Mouse (Mus musculus): ENCODE results near the gene Gstm5. TPM values are rescaled to one million over a fixed set of nuclear protein-coding genes. Genes with fewer than 3 reads are reported as not detected.

The Gstm5 gene
- polyA plus RNA-seq, 1 experiment from 2014 or later: 124 TPM

DNA sequence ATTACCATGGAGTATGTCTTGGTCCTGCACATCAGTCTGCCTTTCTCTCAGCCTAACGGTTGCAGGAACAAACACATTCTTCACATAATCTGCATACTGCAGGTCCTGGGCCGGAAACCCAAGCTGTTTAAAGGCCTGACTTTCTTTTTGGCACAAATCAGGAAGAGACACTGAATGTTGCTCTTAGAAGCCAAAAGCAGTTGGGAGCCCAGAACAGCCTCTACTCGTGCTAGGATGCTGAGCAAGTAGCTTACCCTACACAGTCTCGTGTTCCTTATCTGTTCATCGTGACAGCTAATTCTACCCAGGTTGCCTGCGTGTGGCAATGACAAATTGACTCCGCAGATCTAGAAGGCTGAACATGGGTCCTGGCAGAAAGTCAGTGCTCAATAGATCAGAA lies 44.9 kb downstream of the Gstm5 start:
- WGBS (ENCODE audit: insufficient replicate concordance): 54% methylated on average over 7 of the region's 7 CpGs
- no peak overlapping the region for H3K4me3 ChIP-seq
- no peak for ATAC-seq
- no peaks in the 10 kb centered on the region for H3K27me3 ChIP-seq (replicated peaks)
- H3K9ac ChIP-seq: no peak overlapping the region
- peaks cover 7% of the 10 kb centered on the region; the same call in 1 of the 2 replicates for H3K4me1 ChIP-seq
- H3K4me2 ChIP-seq: no peak overlapping the region
- H3K36me3 ChIP-seq: no peaks in the 10 kb centered on the region
- H3K27ac ChIP-seq: no peak overlapping the region
- no peaks in the 10 kb centered on the region for H3K9me3 ChIP-seq (replicated peaks)

DNA sequence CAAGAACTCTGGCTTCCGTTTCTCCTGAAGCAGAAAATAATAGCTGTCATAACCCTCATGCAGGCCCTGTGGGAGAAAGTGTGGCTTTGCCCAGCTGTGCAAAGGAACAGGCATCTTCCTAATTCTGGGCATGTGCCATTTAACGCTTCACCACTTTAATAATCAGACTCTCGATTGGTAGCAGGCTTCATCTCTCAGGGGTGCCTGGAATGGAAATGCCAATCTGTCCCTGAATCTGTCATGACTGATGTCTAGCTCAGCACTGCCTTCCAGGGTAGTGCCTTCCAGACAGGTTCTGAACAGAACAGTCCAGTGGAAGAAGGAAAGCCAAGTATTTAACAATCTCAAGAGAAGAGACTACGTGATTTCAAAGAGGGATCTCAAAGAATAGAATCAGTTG lies 45.6 kb downstream of the Gstm5 start:
- no peaks in the 10 kb centered on the region for H3K27me3 ChIP-seq (replicated peaks)
- no peak overlapping the region for H3K9ac ChIP-seq
- 68% methylated on average over 4 of the region's 4 CpGs for WGBS (ENCODE audit: insufficient replicate concordance)
- no peaks in the 10 kb centered on the region for H3K9me3 ChIP-seq (replicated peaks)
- H3K4me1 ChIP-seq: peaks cover 7% of the 10 kb centered on the region; the same call in 1 of the 2 replicates
- H3K27ac ChIP-seq: no peak overlapping the region
- no peak for ATAC-seq
- no peak overlapping the region for H3K4me3 ChIP-seq
- H3K4me2 ChIP-seq: no peak overlapping the region
- H3K36me3 ChIP-seq: no peaks in the 10 kb centered on the region

DNA sequence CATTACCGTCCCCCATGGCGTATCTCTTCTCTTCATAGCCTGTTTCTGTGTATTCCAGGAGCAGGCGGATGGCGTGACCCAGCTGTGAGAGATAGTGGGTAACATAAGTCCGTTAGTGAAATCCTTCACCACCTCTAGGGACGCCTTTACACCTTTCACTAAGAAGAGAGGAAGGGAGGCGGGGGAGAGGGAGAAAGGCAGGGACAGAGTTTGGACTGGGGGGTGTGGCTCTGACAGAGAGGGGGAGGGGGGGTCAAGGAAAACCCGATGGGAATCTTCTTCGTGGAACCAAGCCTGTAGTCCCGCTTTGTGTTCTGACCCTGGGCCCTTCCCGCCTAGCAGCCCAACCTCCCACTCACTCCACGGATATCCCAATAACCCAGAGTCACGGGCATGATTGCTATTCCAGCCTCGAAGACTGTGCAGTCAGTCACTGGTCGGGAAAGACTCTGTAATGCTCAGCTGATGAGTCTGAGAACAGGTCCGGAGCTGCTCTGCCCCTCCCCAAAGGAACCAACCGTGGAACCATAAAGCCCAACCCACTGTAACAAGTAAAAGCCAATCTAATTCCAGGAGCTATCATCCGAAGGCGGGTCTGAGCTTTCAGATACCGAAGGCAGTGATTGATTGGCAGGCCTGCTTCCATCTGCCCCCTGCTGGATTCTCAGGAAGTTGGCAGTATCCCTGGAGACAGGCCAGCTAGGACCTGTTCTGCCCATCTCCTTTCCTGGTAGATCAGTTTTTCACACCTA lies 47.8 kb downstream of the Gstm5 start, which contains the start of gene Gstm6:
Gene Gstm6, minus strand, starts transcription at position 511 of the 752 bp plus-strand sequence.
- no peak within 1 kb of the TSS for H3K27ac ChIP-seq
- H3K4me3 ChIP-seq: peak within 1 kb of the TSS; percentile 17; the same call in 1 of the 2 replicates
- peaks cover 7% of the 10 kb centered on the region; the same call in 1 of the 2 replicates for H3K4me1 ChIP-seq
- H3K27me3 ChIP-seq (replicated peaks): no peaks in the 10 kb centered on the region
- 18% methylated on average over 20 of the region's 20 CpGs for WGBS (ENCODE audit: insufficient replicate concordance)
- peak within 1 kb of the TSS; percentile 45 for H3K4me2 ChIP-seq
- no peaks in the 10 kb centered on the region for H3K36me3 ChIP-seq
- H3K9me3 ChIP-seq (replicated peaks): no peaks in the 10 kb centered on the region
- ATAC-seq: peak; percentile 44
- no peak within 1 kb of the TSS for H3K9ac ChIP-seq

DNA sequence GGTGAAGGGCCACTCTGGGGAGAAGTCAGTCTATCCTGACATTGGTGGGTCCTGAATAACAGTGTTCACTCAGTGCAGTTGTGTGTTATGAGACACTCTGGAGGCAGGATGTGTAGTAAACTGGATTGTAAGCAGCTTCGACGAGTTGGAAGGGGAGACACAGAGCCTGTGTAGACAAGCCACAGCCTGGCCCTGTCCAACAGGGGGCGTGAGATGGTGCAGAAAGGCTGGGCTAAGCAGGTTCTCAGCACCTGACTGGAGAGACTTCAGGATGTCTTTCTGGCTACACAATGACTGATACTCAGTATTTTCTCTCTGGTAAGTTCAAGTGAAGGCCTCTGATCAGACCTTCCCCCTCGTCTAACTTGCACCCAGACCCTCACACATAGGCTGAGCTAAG lies 50.1 kb downstream of the Gstm5 start:
- Histone ChIP-seq H3K9me3 (replicated peaks) (no peaks in the 10 kb centered on the region), H3K4me3 (no peak overlapping the region), H3K27ac (no peak overlapping the region), H3K27me3 (replicated peaks) (no peaks in the 10 kb centered on the region), H3K36me3 (no peaks in the 10 kb centered on the region), H3K9ac (no peak overlapping the region), H3K4me1 (no peaks in the 10 kb centered on the region), H3K4me2 (no peak overlapping the region)
- WGBS (ENCODE audit: insufficient replicate concordance): 47% methylated on average over 4 of the region's 4 CpGs
- ATAC-seq: no peak

Other genes starting within 250 kb of the Gstm5 start
- gene Ahcyl1, start 199.3 kb upstream of the Gstm5 start, polyA plus RNA-seq (2016; fragmentation: Nextera tagmentation; extraction: Ambion mirVana): 53.7 and 54.0 TPM in 2 replicates
- 8.7 and 8.8 TPM in 2 replicates for gene Csf1, start 135.4 kb upstream of the Gstm5 start, polyA plus RNA-seq (2016; fragmentation: Nextera tagmentation; extraction: Ambion mirVana)
- not detected in 2 replicates for gene Eps8l3, start 18.6 kb upstream of the Gstm5 start, polyA plus RNA-seq (2016; fragmentation: Nextera tagmentation; extraction: Ambion mirVana)
- 8.1 and 8.9 TPM in 2 replicates for gene Gstm7, start 36.0 kb downstream of the Gstm5 start, polyA plus RNA-seq (2016; fragmentation: Nextera tagmentation; extraction: Ambion mirVana)
- 7.1 and 7.5 TPM in 2 replicates for gene Gstm6, start 47.9 kb downstream of the Gstm5 start, polyA plus RNA-seq (2016; fragmentation: Nextera tagmentation; extraction: Ambion mirVana)
- gene Gstm3, start 73.5 kb downstream of the Gstm5 start, polyA plus RNA-seq (2016; fragmentation: Nextera tagmentation; extraction: Ambion mirVana): 7.9 and 10.0 TPM in 2 replicates
- 7.6 and 7.8 TPM in 2 replicates for gene Gstm2, start 90.6 kb downstream of the Gstm5 start, polyA plus RNA-seq (2016; fragmentation: Nextera tagmentation; extraction: Ambion mirVana)
- gene Gstm1, start 122.2 kb downstream of the Gstm5 start, polyA plus RNA-seq (2016; fragmentation: Nextera tagmentation; extraction: Ambion mirVana): 228 and 237 TPM in 2 replicates
- 16.2 and 16.6 TPM in 2 replicates for gene Gstm4, start 149.1 kb downstream of the Gstm5 start, polyA plus RNA-seq (2016; fragmentation: Nextera tagmentation; extraction: Ambion mirVana)
- gene Ampd2, start 190.8 kb downstream of the Gstm5 start, polyA plus RNA-seq (2016; fragmentation: Nextera tagmentation; extraction: Ambion mirVana): 77.4 and 80.6 TPM in 2 replicates
- 2.7 and 3.3 TPM in 2 replicates for gene Gnat2, start 197.0 kb downstream of the Gstm5 start, polyA plus RNA-seq (2016; fragmentation: Nextera tagmentation; extraction: Ambion mirVana)